Mouse (Mus musculus): ENCODE data around the gene Ube2o. TPM values are rescaled to one million over a fixed set of nuclear protein-coding genes. Genes with fewer than 3 reads are reported as not detected.

The Ube2o gene
- polyA plus RNA-seq, 1 experiment from 2014 or later: 21.7 TPM

GRCm38 (mm10) chr11:116592428-116592827 lies 11.2 kb upstream of the Ube2o start:
- peaks cover 4% of the 10 kb centered on the region for H3K36me3 ChIP-seq
- peak overlapping the region; percentile 59; the same call in 1 of the 2 replicates for H3K27ac ChIP-seq
- H3K4me1 ChIP-seq (replicated peaks): peaks cover 14% of the 10 kb centered on the region
- no peak overlapping the region for H3K9ac ChIP-seq (replicated peaks)
- H3K9me3 ChIP-seq: no peaks in the 10 kb centered on the region
- ATAC-seq (ENCODE audit: insufficient number of reproducible peaks, insufficient read depth, low FRiP score, low TSS enrichment, low read depth): peak; percentile 60
- no peak overlapping the region for H3K4me2 ChIP-seq
- peaks cover 12% of the 10 kb centered on the region for H3K27me3 ChIP-seq
- H3K4me3 ChIP-seq (replicated peaks): no peak overlapping the region

GRCm38 (mm10) chr11:116591621-116592020 lies 10.4 kb upstream of the Ube2o start:
- Histone ChIP-seq H3K36me3 (peaks cover under 1% of the 10 kb centered on the region; the same call in 1 of the 2 replicates), H3K4me1 (replicated peaks) (peaks cover 18% of the 10 kb centered on the region), H3K27me3 (peaks cover 18% of the 10 kb centered on the region), H3K4me2 (no peak overlapping the region), H3K9me3 (no peaks in the 10 kb centered on the region), H3K9ac (replicated peaks) (no peak overlapping the region), H3K4me3 (replicated peaks) (no peak overlapping the region), H3K27ac (no peak overlapping the region)
- no peak for ATAC-seq (ENCODE audit: insufficient number of reproducible peaks, insufficient read depth, low FRiP score, low TSS enrichment, low read depth)
- 86% methylated on average over 4 of the region's 4 CpGs for WGBS

- peaks cover 18% of the 10 kb centered on the region for H3K27me3 ChIP-seq
- H3K4me1 ChIP-seq (replicated peaks): peaks cover 18% of the 10 kb centered on the region
- H3K4me3 ChIP-seq (replicated peaks): no peak overlapping the region
- H3K4me2 ChIP-seq: no peak overlapping the region
- no peak for ATAC-seq (ENCODE audit: insufficient number of reproducible peaks, insufficient read depth, low FRiP score, low TSS enrichment, low read depth)
- H3K9me3 ChIP-seq: no peaks in the 10 kb centered on the region
- 68% methylated on average over 8 of the region's 8 CpGs for WGBS
- no peak overlapping the region for H3K27ac ChIP-seq
- no peak overlapping the region for H3K9ac ChIP-seq (replicated peaks)
- H3K36me3 ChIP-seq: no peaks in the 10 kb centered on the region
Measured at GRCm38 (mm10) chr11:116589574-116589973, 8.3 kb upstream of the Ube2o start.

- peaks cover 18% of the 10 kb centered on the region for H3K27me3 ChIP-seq
- no peak overlapping the region for H3K9ac ChIP-seq (replicated peaks)
- H3K4me2 ChIP-seq: no peak overlapping the region
- no peak overlapping the region for H3K27ac ChIP-seq
- no peak overlapping the region for H3K4me3 ChIP-seq (replicated peaks)
- H3K9me3 ChIP-seq: no peaks in the 10 kb centered on the region
- no peak for ATAC-seq (ENCODE audit: insufficient number of reproducible peaks, insufficient read depth, low FRiP score, low TSS enrichment, low read depth)
- H3K4me1 ChIP-seq (replicated peaks): peaks cover 18% of the 10 kb centered on the region
- whole genome bisulfite sequencing: 37% methylated on average over 14 of the region's 14 CpGs
- H3K36me3 ChIP-seq: no peaks in the 10 kb centered on the region
Measured at GRCm38 (mm10) chr11:116589020-116589531, 7.8 kb upstream of the Ube2o start.

GRCm38 (mm10) chr11:116586801-116587631 lies 5.8 kb upstream of the Ube2o start:
- peaks cover 18% of the 10 kb centered on the region for H3K27me3 ChIP-seq
- H3K27ac ChIP-seq: no peak overlapping the region
- ATAC-seq (ENCODE audit: insufficient number of reproducible peaks, insufficient read depth, low FRiP score, low TSS enrichment, low read depth): peak; percentile 53
- H3K4me3 ChIP-seq (replicated peaks): no peak overlapping the region
- 19% methylated on average over 23 of the region's 23 CpGs for WGBS
- H3K9ac ChIP-seq (replicated peaks): peak overlapping the region; percentile 42; the same call in 1 of the 2 replicates
- peaks cover 10% of the 10 kb centered on the region for H3K4me1 ChIP-seq (replicated peaks)
- no peaks in the 10 kb centered on the region for H3K36me3 ChIP-seq
- H3K4me2 ChIP-seq: peak overlapping the region; percentile 43
- H3K9me3 ChIP-seq: no peaks in the 10 kb centered on the region

- Histone ChIP-seq H3K4me2 (peak within 1 kb of the TSS; percentile 43), H3K4me1 (replicated peaks) (peaks cover 10% of the 10 kb centered on the region), H3K27ac (no peak within 1 kb of the TSS), H3K27me3 (peaks cover 18% of the 10 kb centered on the region), H3K36me3 (no peaks in the 10 kb centered on the region), H3K9ac (replicated peaks) (peak within 1 kb of the TSS; percentile 42; the same call in 1 of the 2 replicates), H3K9me3 (no peaks in the 10 kb centered on the region), H3K4me3 (replicated peaks) (no peak within 1 kb of the TSS)
- WGBS: 63% methylated on average over 5 of the region's 5 CpGs
- ATAC-seq (ENCODE audit: insufficient number of reproducible peaks, insufficient read depth, low FRiP score, low TSS enrichment, low read depth): no peak
Measured at GRCm38 (mm10) chr11:116586310-116586709, 5.1 kb upstream of the Ube2o start, which contains the start of gene Aanat. TSS of gene Aanat (plus strand) at chr11:116586432.

- ATAC-seq (ENCODE audit: insufficient number of reproducible peaks, insufficient read depth, low FRiP score, low TSS enrichment, low read depth): no peak
- Histone ChIP-seq H3K27me3 (peaks cover 18% of the 10 kb centered on the region), H3K36me3 (no peaks in the 10 kb centered on the region), H3K4me2 (no peak overlapping the region), H3K9me3 (no peaks in the 10 kb centered on the region), H3K9ac (replicated peaks) (no peak overlapping the region), H3K4me1 (replicated peaks) (peaks cover 10% of the 10 kb centered on the region), H3K4me3 (replicated peaks) (no peak overlapping the region), H3K27ac (no peak overlapping the region)
- WGBS: 74% methylated on average over 6 of the region's 6 CpGs
Measured at GRCm38 (mm10) chr11:116585682-116586081, 4.4 kb upstream of the Ube2o start.

- Histone ChIP-seq H3K4me3 (replicated peaks) (peak overlapping the region; percentile 98), H3K4me1 (replicated peaks) (peaks cover 33% of the 10 kb centered on the region), H3K36me3 (no peaks in the 10 kb centered on the region), H3K27me3 (no peaks in the 10 kb centered on the region), H3K4me2 (peak overlapping the region; percentile 84), H3K27ac (peak overlapping the region; percentile 90), H3K9ac (replicated peaks) (peak overlapping the region; percentile 90), H3K9me3 (no peaks in the 10 kb centered on the region)
- ATAC-seq (ENCODE audit: insufficient number of reproducible peaks, insufficient read depth, low FRiP score, low TSS enrichment, low read depth): peak; percentile 69
- under 1% methylated on average over 81 of the region's 91 CpGs for WGBS
Measured at GRCm38 (mm10) chr11:116580711-116581375, 404 bp downstream of the Ube2o start.

GRCm38 (mm10) chr11:116580031-116580652 lies 1.1 kb downstream of the Ube2o start:
- WGBS: 21% methylated on average over 10 of the region's 10 CpGs
- H3K4me3 ChIP-seq (replicated peaks): peak overlapping the region; percentile 98
- no peaks in the 10 kb centered on the region for H3K27me3 ChIP-seq
- peak overlapping the region; percentile 90; the same call in 1 of the 2 replicates for H3K27ac ChIP-seq
- H3K9ac ChIP-seq (replicated peaks): peak overlapping the region; percentile 90
- H3K36me3 ChIP-seq: no peaks in the 10 kb centered on the region
- H3K9me3 ChIP-seq: no peaks in the 10 kb centered on the region
- peak overlapping the region; percentile 84 for H3K4me2 ChIP-seq
- no peak for ATAC-seq (ENCODE audit: insufficient number of reproducible peaks, insufficient read depth, low FRiP score, low TSS enrichment, low read depth)
- peaks cover 39% of the 10 kb centered on the region for H3K4me1 ChIP-seq (replicated peaks)

GRCm38 (mm10) chr11:116579280-116579679 lies 2.0 kb downstream of the Ube2o start:
- ATAC-seq (ENCODE audit: insufficient number of reproducible peaks, insufficient read depth, low FRiP score, low TSS enrichment, low read depth): no peak
- H3K4me2 ChIP-seq: peak overlapping the region; percentile 84; the same call in 1 of the 2 replicates
- no peaks in the 10 kb centered on the region for H3K27me3 ChIP-seq
- no peaks in the 10 kb centered on the region for H3K9me3 ChIP-seq
- 96% methylated on average over 3 of the region's 3 CpGs for WGBS
- no peaks in the 10 kb centered on the region for H3K36me3 ChIP-seq
- H3K9ac ChIP-seq (replicated peaks): 0 out of 2 replicates have a peak overlapping the region, but pooled peaks have one; percentile 8
- H3K27ac ChIP-seq: no peak overlapping the region
- H3K4me1 ChIP-seq (replicated peaks): peaks cover 48% of the 10 kb centered on the region
- 0 out of 2 replicates have a peak overlapping the region, but pooled peaks have one; percentile 98 for H3K4me3 ChIP-seq (replicated peaks)

- Histone ChIP-seq H3K9me3 (no peaks in the 10 kb centered on the region), H3K4me2 (no peak overlapping the region), H3K4me1 (replicated peaks) (peaks cover 62% of the 10 kb centered on the region), H3K36me3 (no peaks in the 10 kb centered on the region), H3K27ac (no peak overlapping the region), H3K9ac (replicated peaks) (no peak overlapping the region), H3K4me3 (replicated peaks) (no peak overlapping the region), H3K27me3 (no peaks in the 10 kb centered on the region)
- no peak for ATAC-seq (ENCODE audit: insufficient number of reproducible peaks, insufficient read depth, low FRiP score, low TSS enrichment, low read depth)
- WGBS: 92% methylated on average over 2 of the region's 2 CpGs
Measured at GRCm38 (mm10) chr11:116575396-116575795, 5.9 kb downstream of the Ube2o start.

Data from limb, embryonic 12.5 days (tissue).